Mouse (Mus musculus) small intestine, adult 2 months (tissue): ENCODE data around the gene Lrp6.

Experiments used
- CTCF ChIP-seq: fragments of 200-500 bp; IDR thresholded peaks from 2 replicates; pipeline ENCODE4 v1.5.1; 2012; ENCODE audit warnings: low read depth, mild to moderate bottlenecking, control low read depth, inconsistent platforms, low read length, moderate library complexity, mixed read lengths; ENCODE audit not compliant: insufficient replicate concordance, insufficient read length; ENCODE audit errors: extremely low read depth
- POLR2A ChIP-seq: fragments of 200-500 bp; IDR thresholded peaks from 2 replicates; pipeline ENCODE4 v1.6.1; 2012; ENCODE audit warnings: low read depth, mild to moderate bottlenecking, control low read depth, inconsistent platforms, low read length, moderate library complexity

DNA sequence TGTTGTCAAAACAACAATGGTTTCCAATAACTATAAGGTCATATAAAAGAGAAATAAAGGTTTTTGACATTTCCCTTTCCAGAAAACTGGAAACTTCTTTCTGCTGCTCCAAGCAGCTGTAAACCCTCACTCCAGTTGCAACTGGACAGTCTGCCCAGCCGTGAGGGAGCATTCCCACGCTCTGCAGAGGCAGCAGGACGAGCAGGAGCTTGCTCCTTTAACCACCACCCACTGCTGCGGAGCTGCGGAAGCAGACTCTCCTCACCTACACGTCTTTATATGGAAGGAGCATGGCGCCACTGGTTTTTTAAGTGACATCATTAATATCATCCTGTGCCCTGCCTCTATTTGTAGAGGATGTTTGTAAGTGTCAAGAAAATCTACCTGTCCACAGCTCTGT, 64.4 kb downstream of the Lrp6 start:
- TF ChIP-seq POLR2A: no peak
- TF ChIP-seq CTCF: no peak
